Comparison of ENCODE assay signal across 8 mouse cellular contexts in the genomic region with DNA sequence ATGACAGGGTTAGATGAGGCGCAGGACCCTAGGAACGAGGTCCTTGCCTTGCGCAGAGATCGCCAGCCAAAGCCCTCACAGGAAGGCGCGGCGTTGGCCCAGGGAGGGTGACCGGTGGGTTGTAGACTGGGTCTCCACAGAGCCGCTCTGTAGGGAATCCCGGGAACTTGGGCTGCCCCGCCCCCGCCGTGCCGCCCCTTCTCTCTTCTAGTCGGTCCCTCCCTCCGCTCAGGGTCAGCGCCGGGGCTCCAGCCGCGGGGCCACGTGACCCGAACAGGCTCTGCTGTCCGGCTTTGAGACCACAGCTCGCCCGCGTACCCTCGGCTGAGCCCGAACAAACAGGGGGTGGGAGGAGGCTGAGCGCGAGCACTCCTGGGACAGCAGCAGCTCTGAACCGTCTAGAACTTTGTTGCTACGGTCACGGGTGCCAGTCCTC. TPM values are rescaled to one million over a fixed set of nuclear protein-coding genes. Genes with fewer than 3 reads are reported as not detected.
DNase-seq lines count a peak whose midpoint lies in the region; ATAC-seq lines count a peak whose summit lies in the region.

TSS of gene Gata5 (minus strand) at position 149 of the 436 bp plus-strand sequence.

- H3K36me3 ChIP-seq in heart, embryonic 13.5 days: peaks cover 7% of the 10 kb centered on the region

- intact Hi-C loops in left cerebral cortex, postnatal 14 days (cut with DNase I): no loop called here

- H3K27me3 ChIP-seq in heart, embryonic 13.5 days (replicated peaks): no peaks in the 10 kb centered on the region

- ATAC-seq in heart, embryonic 13.5 days (ENCODE audit: extremely low read depth, insufficient number of reproducible peaks, low FRiP score, low TSS enrichment): peak; percentile 73; the same call in 1 of the 2 replicates

- H3K4me1 ChIP-seq in heart, embryonic 13.5 days: peaks cover 83% of the 10 kb centered on the region

- peak within 1 kb of the TSS; percentile 91 for H3K4me2 ChIP-seq in heart, embryonic 13.5 days

- H3K27ac ChIP-seq in heart, embryonic 13.5 days (replicated peaks): peak within 1 kb of the TSS; percentile 94

- peak within 1 kb of the TSS; percentile 81 for H3K4me3 ChIP-seq in heart, embryonic 13.5 days

- peak; percentile 13 to 30 for DNase-seq in adrenal gland, adult 18-20 months (ENCODE audit: low spot score in 2 of 2)
- no peak for DNase-seq in adrenal gland, postnatal 4 days (ENCODE audit: low spot score in 2 of 2)
- DNase-seq in kidney, postnatal 10 days: peak; percentile 72
- DNase-seq in lung, postnatal 14 days: peak; percentile 75
- peak; percentile 61 for DNase-seq in testis, postnatal 10 days (ENCODE audit: low spot score)
- no peak for DNase-seq in spleen, postnatal 4 days (ENCODE audit: low spot score in 2 of 2)
- no peak for DNase-seq in left cerebral cortex, postnatal 14 days (ENCODE audit: low spot score in 2 of 2)

- no peaks in the 10 kb centered on the region for H3K9me3 ChIP-seq in heart, embryonic 13.5 days

- WGBS in heart, embryonic 13.5 days: 0% methylated on average over 32 of the region's 33 CpGs

- peak within 1 kb of the TSS; percentile 98 for H3K9ac ChIP-seq in heart, embryonic 13.5 days

RNA-seq across cellular contexts. Expression of gene Gata5, which starts in this region (rescaled TPM):
- under 1 TPM in 1 of 2 experiments, not detected in 1; 0.16 TPM for total RNA-seq in adrenal gland, adult 18-20 months (2021)
- under 1 TPM; 0.45 to 0.65 TPM for total RNA-seq in adrenal gland, postnatal 4 days (2021)
- polyA plus RNA-seq in heart, embryonic 13.5 days (2015; fragmentation: Nextera tagmentation; extraction: Ambion mirVana): 11.8 and 14.7 TPM in 2 replicates
- not detected for total RNA-seq in left cerebral cortex, postnatal 14 days (2021)

Comparison
In these comparisons a context has a peak if more than half of its experiments do, and no peak if none do; other contexts are left out.
1. Peak in DNase-seq in adrenal gland, adult 18-20 months; RNA of the gene not detected or under 1 TPM.
2. DNase-seq: peak in kidney, postnatal 10 days (single experiment), lung, postnatal 14 days (single experiment) and testis, postnatal 10 days (single experiment); none in adrenal gland, postnatal 4 days (0 of 2), spleen, postnatal 4 days (0 of 2) and left cerebral cortex, postnatal 14 days (0 of 2).